In the genomic region with DNA sequence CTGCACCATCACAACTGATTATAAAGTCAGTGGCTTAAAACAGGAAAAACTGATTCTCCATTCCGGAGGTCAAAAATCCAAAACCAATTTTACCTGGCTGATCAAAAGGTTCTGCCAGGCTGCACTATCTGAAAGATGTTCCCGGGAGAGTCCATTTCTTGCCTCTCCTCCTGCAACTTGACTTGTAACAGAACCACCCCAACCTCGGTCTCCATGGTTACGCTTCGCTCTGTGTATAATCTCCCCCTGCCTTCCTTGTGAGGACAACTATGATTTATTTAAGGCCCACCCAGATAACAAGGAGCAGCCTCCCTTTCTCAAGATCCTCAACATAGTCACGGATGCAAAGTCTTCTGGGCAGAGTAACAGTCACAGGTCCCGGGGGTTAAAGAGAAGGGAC, we compare ENCODE assay signal across 18 mouse cellular contexts.
"Had no signal": no experiment of that assay in that cellular context is flagged by ENCODE, and none has a peak within 500 bp of the region (broad histone marks: within the 10 kb centered on the region; RNA-seq: fewer than 3 reads in every experiment).

No protein-coding gene starts in this region.

- DNase-seq: liver, embryonic 13.5 days; liver, postnatal 0 days; lung, adult 2 months; lung, postnatal 14 days; lung, postnatal 36 days; right cerebral cortex, postnatal 14 days; thymus, adult 2 months; thymus, postnatal 25 days; thymus, postnatal 4 days had no signal

- H3K4me3 ChIP-seq: liver, embryonic 13.5 days; liver, embryonic 15.5 days; lung, embryonic 15.5 days; megakaryocyte, embryonic 14.5 days; midbrain, embryonic 12.5 days; neural tube, embryonic 12.5 days; stomach, embryonic 15.5 days had no signal

- ATAC-seq: liver, postnatal 0 days; lung, postnatal 0 days had no signal

- H3K36me3 ChIP-seq: liver, embryonic 13.5 days; lung, embryonic 15.5 days; neural tube, embryonic 12.5 days; stomach, embryonic 15.5 days had no signal

- H3K9ac ChIP-seq: liver, embryonic 13.5 days; liver, embryonic 15.5 days; liver, postnatal 0 days; lung, embryonic 15.5 days; midbrain, embryonic 12.5 days; neural tube, embryonic 12.5 days; stomach, embryonic 15.5 days had no signal

- H3K9me3 ChIP-seq: liver, embryonic 15.5 days; lung, embryonic 15.5 days; stomach, embryonic 15.5 days had no signal

- H3K27ac ChIP-seq: liver, embryonic 13.5 days; liver, embryonic 15.5 days; lung, embryonic 15.5 days; macrophage; midbrain, embryonic 12.5 days; neural tube, embryonic 12.5 days; stomach, embryonic 15.5 days; stomach, postnatal 0 days had no signal

- H3K4me2 ChIP-seq: liver, embryonic 13.5 days; liver, embryonic 15.5 days; lung, embryonic 15.5 days; midbrain, embryonic 12.5 days; neural tube, embryonic 12.5 days; stomach, embryonic 15.5 days had no signal

- H3K27me3 ChIP-seq: liver, embryonic 13.5 days; liver, embryonic 15.5 days; lung, embryonic 15.5 days; megakaryocyte, embryonic 14.5 days; midbrain, embryonic 12.5 days; neural tube, embryonic 12.5 days; stomach, embryonic 15.5 days had no signal
